Mouse (Mus musculus): Measurements from ENCODE around the gene Btbd9. TPM values are rescaled to one million over a fixed set of nuclear protein-coding genes. Genes with fewer than 3 reads are reported as not detected.

Gene Btbd9
- polyA plus RNA-seq, 1 experiment, result 27.2 TPM

DNA sequence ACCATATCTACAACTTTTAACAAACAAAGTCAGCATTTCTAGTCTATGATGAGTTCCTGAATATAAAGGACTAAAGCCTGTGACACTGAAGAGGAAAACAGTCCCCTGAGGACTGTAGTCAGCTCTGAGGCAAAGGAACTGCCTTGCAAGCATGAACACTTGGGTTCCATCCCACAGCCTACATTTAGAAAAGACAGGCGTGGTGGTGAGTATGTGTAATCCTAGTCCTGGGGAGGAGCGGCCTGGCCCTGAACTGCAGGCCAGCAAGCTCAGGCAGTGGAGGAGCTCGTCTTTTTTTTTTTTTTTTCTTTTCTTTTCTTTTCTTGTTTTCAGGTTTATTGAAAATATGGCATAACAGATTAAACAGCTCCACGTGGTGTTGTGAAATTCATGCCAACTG, 181.0 kb downstream of the Btbd9 start:
- DNase-seq (ENCODE audit: low read depth), result no peak

GRCm38 (mm10) chr17:30392031-30392430, 184.3 kb downstream of the Btbd9 start:
- no peak for DNase-seq (ENCODE audit: low read depth)

DNA sequence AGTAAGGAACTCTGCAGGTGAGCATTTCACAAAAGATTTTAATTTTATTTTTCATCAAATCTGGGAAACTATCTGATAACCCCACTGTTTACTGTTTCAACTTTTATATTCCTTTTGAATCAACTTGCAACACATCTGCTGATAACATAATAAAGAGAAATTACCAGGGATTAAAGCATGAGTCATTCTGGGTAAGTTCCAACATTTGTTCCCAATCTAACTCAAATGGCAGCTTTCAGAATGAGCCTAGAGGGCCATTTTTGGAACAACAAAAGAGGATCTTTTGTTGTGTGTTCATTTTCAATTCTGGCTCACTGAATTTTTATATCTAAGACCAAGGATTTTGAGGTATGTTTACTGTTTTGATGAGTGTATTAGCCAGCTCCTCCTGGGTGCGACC, 185.1 kb downstream of the Btbd9 start:
- no peak for DNase-seq (ENCODE audit: low read depth)

DNA sequence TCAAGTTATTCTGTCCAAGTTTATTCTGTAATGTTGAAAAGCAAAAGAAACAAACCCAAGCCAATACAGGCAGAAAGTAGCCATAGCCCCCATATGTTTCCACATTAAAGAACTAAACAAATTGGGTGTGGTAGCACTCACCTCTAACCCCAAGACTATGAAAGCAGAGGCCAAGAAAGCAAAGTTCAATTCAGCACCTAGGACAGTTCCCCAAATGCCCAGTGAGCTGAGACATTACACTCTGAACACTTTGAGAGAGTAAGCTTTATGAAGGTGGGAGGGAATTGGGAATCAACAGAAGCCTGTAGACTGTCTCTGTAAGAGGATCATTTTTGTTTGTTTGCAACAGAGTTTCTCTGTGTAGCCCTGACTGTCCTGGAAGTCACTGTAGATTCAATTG, 186.6 kb downstream of the Btbd9 start:
- no peak for DNase-seq (ENCODE audit: low read depth)

GRCm38 (mm10) chr17:30388817-30389216, 187.5 kb downstream of the Btbd9 start:
- no peak for DNase-seq (ENCODE audit: low read depth)

GRCm38 (mm10) chr17:30388391-30388790, 187.9 kb downstream of the Btbd9 start:
- no peak for DNase-seq (ENCODE audit: low read depth)

DNA sequence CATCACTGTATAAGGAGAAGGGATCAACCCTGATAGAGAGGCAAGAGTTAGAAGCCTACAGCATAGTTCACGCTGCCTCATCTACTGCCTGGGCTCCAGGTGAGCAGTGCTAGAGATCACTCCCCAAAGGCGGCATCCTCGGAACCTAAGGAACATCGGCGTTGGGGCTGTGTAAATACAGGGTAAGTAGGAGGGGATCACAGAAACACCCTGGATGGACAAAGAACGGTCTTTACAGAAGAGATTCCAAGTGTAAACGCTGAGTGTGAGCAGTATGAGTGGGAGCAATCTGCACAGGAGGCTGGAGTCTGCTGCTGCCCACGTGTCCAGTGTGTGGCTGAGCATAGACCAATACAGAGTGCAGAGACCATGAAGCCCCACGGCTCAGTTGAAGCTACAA, 190.0 kb downstream of the Btbd9 start:
- no peak for DNase-seq (ENCODE audit: low read depth)

GRCm38 (mm10) chr17:30383649-30384048, 192.6 kb downstream of the Btbd9 start:
- DNase-seq (ENCODE audit: low read depth), result no peak

DNA sequence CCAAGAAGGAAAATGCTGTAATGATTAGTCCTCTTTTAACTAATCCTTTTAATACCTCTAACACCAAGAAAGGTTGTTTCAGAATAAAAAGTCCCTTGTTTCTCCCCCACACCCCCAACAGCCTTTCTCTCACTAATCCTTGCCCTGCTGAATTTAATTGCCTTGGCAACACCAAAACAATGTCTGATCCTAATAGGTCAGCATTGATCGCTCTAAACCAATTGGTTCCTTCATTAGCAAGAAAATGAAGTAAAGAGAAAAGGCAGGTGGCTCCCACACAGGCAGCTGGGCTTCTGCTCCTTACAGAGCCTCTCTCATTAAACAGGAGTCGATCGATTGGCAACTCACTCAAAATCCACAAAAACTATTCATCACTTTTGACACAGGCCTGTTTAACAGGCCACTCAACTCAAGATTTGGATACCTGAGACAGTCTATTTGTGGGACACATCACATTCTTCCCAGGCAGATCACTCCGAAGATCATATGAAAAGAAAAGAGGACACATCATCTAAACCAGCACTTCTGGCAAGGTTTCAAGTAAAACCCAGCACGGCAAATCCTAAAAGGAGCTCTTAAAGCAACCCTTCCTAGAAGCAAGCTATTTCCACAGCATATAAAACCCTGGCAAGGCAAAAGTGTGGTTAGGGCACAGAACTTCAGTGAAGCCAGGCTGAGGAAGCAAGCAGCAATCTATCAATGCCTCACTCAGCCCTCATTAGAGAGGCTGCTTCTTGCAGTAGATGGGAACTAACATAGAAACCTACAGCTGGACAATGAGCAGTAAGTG, 197.9 kb downstream of the Btbd9 start:
- no peak for DNase-seq (ENCODE audit: low read depth)

DNA sequence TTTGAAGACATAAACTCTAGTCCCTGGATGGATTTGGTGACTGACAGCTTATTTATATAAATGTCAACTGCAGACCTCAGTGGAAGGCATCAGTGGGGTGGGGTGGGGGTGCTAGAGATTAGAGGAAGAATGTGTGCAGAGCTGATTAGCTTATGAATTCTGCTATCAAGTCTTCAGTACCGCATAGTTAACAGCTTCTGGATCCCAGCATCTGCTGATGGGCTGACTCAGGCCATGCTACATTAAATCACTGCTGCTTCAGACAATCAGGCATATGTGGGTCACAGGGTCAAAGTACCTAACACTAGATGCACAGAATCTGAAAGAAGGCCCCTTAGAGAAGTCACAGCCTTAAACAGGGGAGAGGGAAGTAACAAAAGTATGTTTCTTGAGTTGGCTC, 198.5 kb downstream of the Btbd9 start:
- no peak for DNase-seq (ENCODE audit: low read depth)

GRCm38 (mm10) chr17:30375107-30375506, 201.2 kb downstream of the Btbd9 start:
- DNase-seq (ENCODE audit: low read depth), result no peak

DNA sequence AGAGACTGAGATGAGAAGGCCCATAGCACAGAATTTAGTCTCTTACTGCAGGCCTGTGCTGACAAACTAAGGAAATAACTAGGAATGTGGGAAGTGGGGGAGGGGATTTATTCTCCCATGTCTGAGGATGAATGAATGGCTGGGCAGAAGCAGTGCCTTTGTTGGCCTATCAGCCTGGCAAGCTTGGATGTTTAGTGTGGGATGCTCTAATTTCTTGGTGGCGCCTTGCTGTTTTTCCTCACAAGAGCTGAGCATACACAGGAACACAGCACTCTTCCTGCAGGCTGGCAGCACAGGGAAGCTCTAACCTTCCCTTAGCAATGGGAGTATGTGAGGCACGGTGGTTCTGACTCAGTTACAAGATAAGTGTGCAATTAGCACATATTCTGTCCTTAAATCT, 207.7 kb downstream of the Btbd9 start:
- DNase-seq (ENCODE audit: low read depth), result no peak

DNA sequence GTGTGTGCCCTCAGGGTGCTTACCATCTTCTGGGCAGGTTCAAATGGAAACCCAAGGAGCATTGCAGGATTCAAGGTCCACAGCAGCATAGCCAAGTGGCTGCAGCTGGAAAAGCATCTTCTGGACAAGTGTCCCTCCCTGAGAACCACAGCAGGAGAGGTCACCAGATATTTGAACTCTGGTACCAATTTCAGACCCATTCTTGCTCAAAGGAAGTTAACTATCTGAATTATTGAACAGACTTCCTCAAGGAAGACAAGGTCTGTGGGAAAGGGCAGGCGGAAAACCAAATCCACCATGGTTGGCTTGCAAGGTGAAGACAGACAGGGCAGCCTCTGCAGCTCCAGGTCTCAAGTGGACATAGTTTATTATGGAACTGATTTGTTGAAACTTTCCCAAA, 211.6 kb downstream of the Btbd9 start:
- DNase-seq (ENCODE audit: low read depth), result no peak

- DNase-seq (ENCODE audit: low read depth), result no peak
Measured at GRCm38 (mm10) chr17:30363365-30363764, 212.9 kb downstream of the Btbd9 start.

DNA sequence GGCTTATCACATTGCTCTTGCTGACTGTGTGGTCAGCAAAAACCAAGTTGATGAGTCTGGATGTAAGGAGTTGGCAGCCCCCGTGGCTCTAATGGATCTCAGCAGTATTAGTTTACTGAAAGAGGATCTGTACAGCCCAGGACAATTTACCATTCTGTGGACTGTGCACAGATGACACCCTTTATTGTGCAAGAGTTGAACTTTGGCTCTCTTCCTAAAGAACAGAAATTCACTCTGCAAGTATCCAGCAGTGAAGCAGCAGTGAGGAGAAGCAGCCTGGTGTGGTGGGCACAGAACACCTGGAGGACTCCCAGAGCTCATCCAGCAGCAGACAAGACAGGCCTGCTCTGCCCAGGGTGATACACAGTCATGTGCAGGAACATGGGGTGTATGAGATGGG, 215.6 kb downstream of the Btbd9 start:
- DNase-seq (ENCODE audit: low read depth), result no peak

DNA sequence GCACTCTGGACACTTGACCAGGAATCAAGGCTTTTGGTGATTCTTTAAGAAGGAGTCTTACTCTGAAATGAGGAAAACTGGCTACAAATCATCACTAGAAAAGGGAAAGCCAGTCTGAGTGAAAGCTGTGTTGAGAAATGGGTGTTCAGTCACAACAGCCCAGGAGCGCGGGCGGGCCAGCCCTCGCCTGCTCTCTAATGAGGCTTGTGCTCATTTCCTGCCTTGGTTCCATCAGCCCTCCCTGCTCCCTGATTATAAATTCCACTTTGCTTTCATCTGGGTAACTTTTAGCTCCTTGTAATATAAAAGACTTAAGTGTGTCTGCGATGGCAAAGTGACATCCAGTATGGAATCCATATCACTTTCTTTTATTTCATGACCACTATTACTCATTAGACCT, 216.9 kb downstream of the Btbd9 start:
- no peak for DNase-seq (ENCODE audit: low read depth)

DNA sequence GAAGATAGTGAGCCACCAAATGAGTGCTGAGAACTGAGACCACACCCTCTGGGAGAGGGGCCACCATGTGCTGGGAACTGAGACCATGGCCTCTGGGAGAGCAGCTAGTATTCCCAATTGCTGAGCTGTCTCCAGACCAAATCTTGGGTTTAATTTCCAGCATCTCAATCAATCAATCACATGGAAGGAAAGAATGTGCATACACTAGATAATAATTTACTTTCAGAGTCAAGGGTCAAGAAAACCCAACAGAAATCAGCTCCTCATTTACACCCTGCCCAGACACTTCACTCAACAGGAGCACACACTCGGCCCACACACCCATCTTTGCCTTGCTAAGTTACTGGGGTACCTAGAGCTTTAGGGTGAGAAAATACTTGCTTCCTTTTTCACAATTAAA, 220.9 kb downstream of the Btbd9 start:
- DNase-seq (ENCODE audit: low read depth), result no peak

GRCm38 (mm10) chr17:30354381-30354780, 221.9 kb downstream of the Btbd9 start:
- DNase-seq (ENCODE audit: low read depth), result no peak

DNA sequence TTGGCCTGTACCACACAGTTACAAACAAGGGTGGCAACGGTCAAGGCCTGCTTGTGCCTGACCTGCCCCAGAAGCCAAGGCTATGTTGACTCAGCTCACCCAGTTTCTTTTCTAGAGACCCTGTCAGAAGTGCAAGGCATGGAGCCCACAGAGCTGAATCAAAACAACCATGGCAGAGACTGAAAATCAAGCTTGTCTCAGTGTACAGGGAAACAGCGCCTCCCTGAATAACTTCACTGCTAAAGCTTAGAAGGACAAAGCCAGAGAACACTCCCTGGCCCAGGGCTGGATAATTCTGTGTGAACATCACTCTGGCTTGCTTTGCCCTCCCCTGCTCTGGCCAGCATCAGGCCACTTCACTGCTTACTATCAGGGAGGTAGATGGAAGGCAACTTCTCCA, 228.3 kb downstream of the Btbd9 start:
- DNase-seq (ENCODE audit: low read depth), result no peak

DNA sequence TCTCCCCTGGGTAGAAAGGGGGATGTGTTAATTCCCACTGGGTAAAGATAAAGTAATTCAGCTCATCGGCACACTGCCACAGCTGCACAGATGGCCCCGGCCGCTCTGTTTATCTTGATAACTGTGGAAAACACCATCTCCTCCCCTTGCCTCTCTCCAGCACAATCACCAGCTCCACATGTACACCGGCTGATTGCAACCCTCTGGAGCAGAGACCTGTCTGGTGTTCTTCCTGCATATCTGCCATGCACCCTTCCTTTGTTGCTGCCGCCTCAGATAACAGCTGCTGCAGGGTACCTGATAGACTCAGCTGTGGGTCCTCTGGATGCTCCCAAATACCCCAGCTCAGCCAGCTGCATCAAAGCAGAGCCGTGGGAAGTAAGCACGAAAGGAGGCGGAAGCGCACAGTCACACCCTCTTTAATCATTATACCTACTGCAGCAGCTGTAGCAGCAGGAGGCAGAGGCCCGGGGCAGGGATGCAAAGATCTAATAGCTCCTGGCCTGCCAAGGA, 229.1 kb downstream of the Btbd9 start:
- no peak for DNase-seq (ENCODE audit: low read depth)

- DNase-seq (ENCODE audit: low read depth), result no peak
Measured at GRCm38 (mm10) chr17:30345008-30345407, 231.3 kb downstream of the Btbd9 start.

DNA sequence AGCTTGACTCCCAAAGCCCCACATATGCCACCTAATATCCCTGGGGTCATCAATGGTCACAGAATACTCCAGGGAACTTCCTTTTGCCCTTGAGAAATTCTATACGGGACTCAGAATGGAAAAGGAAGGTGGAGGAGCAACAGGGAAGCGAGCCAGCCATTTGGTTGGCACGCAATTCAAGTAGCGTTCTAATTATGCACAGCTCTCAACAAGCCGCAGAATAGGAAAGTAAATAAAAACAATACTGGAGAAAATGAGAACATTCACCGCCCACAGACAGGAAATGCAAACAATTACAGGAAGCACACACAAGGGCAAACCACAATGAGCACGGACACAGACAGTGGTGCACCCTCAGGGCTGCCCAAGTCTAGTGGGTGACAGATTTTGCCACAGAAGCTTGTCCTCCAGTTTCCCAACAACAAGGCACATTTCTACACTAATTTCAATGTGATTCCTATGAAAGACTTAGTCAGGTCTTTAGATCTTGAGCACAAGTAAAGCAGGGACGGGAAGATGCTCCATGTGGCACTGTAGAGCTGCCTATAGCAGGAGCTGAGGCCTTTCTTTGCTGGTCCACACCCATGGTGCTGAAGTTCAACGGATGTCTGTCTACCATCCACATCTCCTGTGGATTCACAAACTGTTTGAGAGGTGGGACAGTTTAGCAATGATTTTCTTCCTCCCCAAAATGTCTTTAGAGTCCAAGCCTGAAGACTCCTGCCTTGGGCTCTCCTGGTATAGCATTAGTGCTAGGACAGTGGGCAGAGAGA, 232.4 kb downstream of the Btbd9 start:
- DNase-seq (ENCODE audit: low read depth), result no peak

GRCm38 (mm10) chr17:30341556-30341955, 234.7 kb downstream of the Btbd9 start:
- DNase-seq (ENCODE audit: low read depth), result no peak

Data from gonadal fat pad, adult 2 months (tissue).